Mouse (Mus musculus) midbrain, embryonic 16.5 days (tissue): ENCODE measurements around the gene Hirip3. TPM values are rescaled to one million over a fixed set of nuclear protein-coding genes. Genes with fewer than 3 reads are reported as not detected.

Experiments used
- ATAC-seq: fragments of 200-750 bp; cut with Nextera tagmentation; 2 replicates; pipeline ENCODE4 v1.8.0; 2017; ENCODE audit warnings: moderate TSS enrichment
- H3K27ac ChIP-seq: fragments of 300-500 bp; sonication (generic); 2 replicates; pipeline ENCODE4 v1.5.1; 2014; ENCODE audit warnings: mild to moderate bottlenecking, low read length, mixed read lengths
- H3K27me3 ChIP-seq: fragments of 300-500 bp; sonication (generic); 2 replicates; pipeline ENCODE4 v1.6.1; 2014; ENCODE audit warnings: low read depth, low read length, mixed read lengths; ENCODE audit not compliant: control insufficient read depth, insufficient read depth
- H3K36me3 ChIP-seq: fragments of 300-500 bp; sonication (generic); 2 replicates; pipeline ENCODE4 v1.6.1; 2014; ENCODE audit warnings: mild to moderate bottlenecking, low read length, moderate library complexity, mixed read lengths; ENCODE audit not compliant: control insufficient read depth, insufficient read depth
- H3K4me1 ChIP-seq: fragments of 300-500 bp; sonication (generic); 2 replicates; pipeline ENCODE4 v1.6.1; 2014; ENCODE audit warnings: mild to moderate bottlenecking, low read length, mixed read lengths; ENCODE audit not compliant: control insufficient read depth, insufficient read depth
- H3K4me2 ChIP-seq: fragments of 300-500 bp; sonication (generic); 2 replicates; pipeline ENCODE4 v1.6.1; 2014; ENCODE audit warnings: mild to moderate bottlenecking, low read length, mixed read lengths
- H3K4me3 ChIP-seq: fragments of 300-500 bp; sonication (generic); 2 replicates; pipeline ENCODE4 v1.5.1; 2014; ENCODE audit warnings: low read depth, mild to moderate bottlenecking, low read length, moderate library complexity, mixed read lengths
- H3K9ac ChIP-seq: fragments of 300-500 bp; sonication (generic); 2 replicates; pipeline ENCODE4 v1.6.1; 2014; ENCODE audit warnings: low read depth, low read length, mixed read lengths
- H3K9me3 ChIP-seq: fragments of 300-500 bp; sonication (generic); replicated peaks from 2 replicates; pipeline ENCODE4 v1.6.1; 2014; ENCODE audit warnings: mild to moderate bottlenecking, low read length, mixed read lengths; ENCODE audit not compliant: control insufficient read depth, poor library complexity, severe bottlenecking
- WGBS: fragments of 180-500 bp; shearing (Covaris S2); extraction: QIAGEN DNeasy Blood & Tissue Kit; methylation state at CpG from one replicate; pipeline ENCODE4 v1.1.7; 2014; 5-methylcytosine and 5-hydroxymethylcytosine counted together
- polyA plus RNA-seq: library from polyadenylated mRNA; unstranded; fragments of >200 nt; fragmentation: Nextera tagmentation; extraction: Ambion mirVana; gene quantifications from 2 replicates; pipeline ENCODE4 v1.2.1, GENCODE M21; 2015

Gene Hirip3
- polyA plus RNA-seq, 1 experiment from 2014 or later: 19.8 TPM

- WGBS: 91% methylated on average over 3 of the region's 3 CpGs
- Histone ChIP-seq H3K27me3 (no peaks in the 10 kb centered on the region), H3K9ac (no peak overlapping the region), H3K36me3 (no peaks in the 10 kb centered on the region), H3K9me3 (no peaks in the 10 kb centered on the region), H3K4me2 (no peak overlapping the region), H3K27ac (no peak overlapping the region), H3K4me3 (no peak overlapping the region), H3K4me1 (no peaks in the 10 kb centered on the region)
- ATAC-seq: no peak
Measured at GRCm38 (mm10) chr7:126914844-126915243, 53.1 kb downstream of the Hirip3 start.

Other genes with a start within 250 kb of the Hirip3 start
- gene Nupr1, start 231.1 kb upstream of the Hirip3 start, polyA plus RNA-seq: 6.1 and 9.5 TPM in 2 replicates
- gene Sgf29, start 212.7 kb upstream of the Hirip3 start, polyA plus RNA-seq: 50.1 and 56.9 TPM in 2 replicates
- gene Sult1a1, start 185.5 kb upstream of the Hirip3 start, polyA plus RNA-seq: 7.6 and 8.5 TPM in 2 replicates
- gene Bola2, start 166.6 kb upstream of the Hirip3 start, polyA plus RNA-seq: 113 and 120 TPM in 2 replicates
- gene Slx1b, start 166.2 kb upstream of the Hirip3 start, polyA plus RNA-seq: 16.8 and 17.3 TPM in 2 replicates
- gene Coro1a, start 154.2 kb upstream of the Hirip3 start, polyA plus RNA-seq: 114 and 122 TPM in 2 replicates
- 111 and 112 TPM in 2 replicates for gene Mapk3, start 102.4 kb upstream of the Hirip3 start, polyA plus RNA-seq
- gene Gdpd3, start 95.6 kb upstream of the Hirip3 start, polyA plus RNA-seq: 0.95 and 1.5 TPM in 2 replicates
- 162 and 191 TPM in 2 replicates for gene Ypel3, start 85.0 kb upstream of the Hirip3 start, polyA plus RNA-seq
- 0.51 and 0.64 TPM in 2 replicates for gene Tbx6, start 80.5 kb upstream of the Hirip3 start, polyA plus RNA-seq
- gene Ppp4c, start 69.5 kb upstream of the Hirip3 start, polyA plus RNA-seq: 155 and 182 TPM in 2 replicates
- 55.0 and 61.1 TPM in 2 replicates for gene Fam57b, start 64.3 kb upstream of the Hirip3 start, polyA plus RNA-seq
- not detected in 2 replicates for gene 4930451I11Rik, start 30.3 kb upstream of the Hirip3 start, polyA plus RNA-seq
- gene Doc2a, start 14.6 kb upstream of the Hirip3 start, polyA plus RNA-seq: 24.2 and 35.8 TPM in 2 replicates
- 94.6 and 98.3 TPM in 2 replicates for gene Ino80e, start 405 bp downstream of the Hirip3 start, polyA plus RNA-seq
- gene Taok2, start 22.7 kb downstream of the Hirip3 start, polyA plus RNA-seq: 64.8 and 66.7 TPM in 2 replicates
- 33.2 and 34.0 TPM in 2 replicates for gene Tmem219, start 60.9 kb downstream of the Hirip3 start, polyA plus RNA-seq
- gene Kctd13, start 66.9 kb downstream of the Hirip3 start, polyA plus RNA-seq: 135 and 140 TPM in 2 replicates
- gene Asphd1, start 87.6 kb downstream of the Hirip3 start, polyA plus RNA-seq: 10.4 TPM in 2 replicates
- 44.6 and 50.2 TPM in 2 replicates for gene Sez6l2, start 88.6 kb downstream of the Hirip3 start, polyA plus RNA-seq
- gene Cdipt, start 113.9 kb downstream of the Hirip3 start, polyA plus RNA-seq: 132 and 141 TPM in 2 replicates
- gene Cdiptos, start 114.1 kb downstream of the Hirip3 start, polyA plus RNA-seq: 0.69 and 0.96 TPM in 2 replicates
- gene Mvp, start 152.6 kb downstream of the Hirip3 start, polyA plus RNA-seq: 2.9 and 3.2 TPM in 2 replicates
- 0.50 TPM in 1 of 2 replicates, not detected in the other for gene Pagr1b, start 154.5 kb downstream of the Hirip3 start, polyA plus RNA-seq
- 33.8 and 62.5 TPM in 2 replicates for gene Pagr1a, start 155.4 kb downstream of the Hirip3 start, polyA plus RNA-seq
- gene Gm42742, start 159.1 kb downstream of the Hirip3 start, polyA plus RNA-seq: 30.9 and 61.5 TPM in 2 replicates
- gene Prrt2, start 159.2 kb downstream of the Hirip3 start, polyA plus RNA-seq: 40.9 and 63.3 TPM in 2 replicates
- gene Maz, start 165.1 kb downstream of the Hirip3 start, polyA plus RNA-seq: 46.7 and 51.5 TPM in 2 replicates
- gene Kif22, start 180.5 kb downstream of the Hirip3 start, polyA plus RNA-seq: 16.6 and 17.6 TPM in 2 replicates
- gene Zg16, start 225.4 kb downstream of the Hirip3 start, polyA plus RNA-seq: not detected in 2 replicates
- 1.7 and 2.5 TPM in 2 replicates for gene AI467606, start 229.4 kb downstream of the Hirip3 start, polyA plus RNA-seq